Mouse (Mus musculus) lung, postnatal 25 days (tissue): ENCODE results near the gene Bckdk.

Source experiments
- DNase-seq: peaks from one replicate; pipeline ENCODE4 v3.0.0; 2022; ENCODE audit warnings: low spot score

Gene Bckdk

GRCm38 (mm10) chr7:127896384-127896783 is 7.5 kb upstream of the Bckdk start:
- DNase-seq: peak; percentile 60

DNA sequence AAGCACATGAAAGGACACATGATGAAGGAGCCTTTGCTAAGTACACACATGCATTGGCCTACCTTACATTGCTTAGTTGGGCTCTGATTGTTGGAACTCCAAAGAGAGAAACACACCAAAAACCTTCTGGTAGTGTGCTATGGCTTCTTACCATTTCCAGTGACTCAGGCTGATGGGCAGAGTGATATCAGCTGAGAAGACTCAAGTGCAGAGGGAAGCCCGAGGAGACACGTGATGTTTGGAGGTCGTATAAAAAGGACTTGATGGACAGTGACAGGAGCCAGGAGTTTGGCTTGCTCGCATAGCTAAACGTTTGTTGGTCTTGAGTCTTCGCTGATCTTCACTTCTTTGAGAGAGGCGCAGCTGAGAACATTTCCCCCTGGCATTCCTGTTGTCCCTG is 6.3 kb upstream of the Bckdk start:
- DNase-seq: no peak

- no peak for DNase-seq
Observed at GRCm38 (mm10) chr7:127898179-127898956, 5.5 kb upstream of the Bckdk start.

DNA sequence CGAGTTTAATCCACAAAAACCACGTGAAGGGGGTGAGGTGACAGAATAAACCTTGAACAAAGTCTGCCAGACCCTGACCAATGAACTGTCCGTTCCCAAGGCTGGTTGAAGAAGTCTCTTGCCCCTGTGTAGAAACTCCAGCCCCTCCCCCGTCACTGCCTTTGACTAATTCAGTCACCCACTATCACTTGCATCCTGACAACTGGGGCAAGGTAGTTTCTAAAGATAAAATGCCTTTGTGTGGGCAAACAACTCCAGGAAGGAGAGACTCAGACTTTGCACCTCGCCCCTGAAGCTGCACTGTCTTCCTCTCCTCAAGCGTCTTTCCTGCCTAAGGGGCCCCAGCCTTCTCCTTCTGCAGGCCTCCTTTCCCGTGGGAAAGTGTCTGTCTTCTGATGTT is 3.9 kb upstream of the Bckdk start:
- DNase-seq: no peak

- DNase-seq: no peak
Observed at GRCm38 (mm10) chr7:127901772-127902171, 2.1 kb upstream of the Bckdk start.

GRCm38 (mm10) chr7:127907939-127908338 is 4.1 kb downstream of the Bckdk start:
- no peak for DNase-seq

GRCm38 (mm10) chr7:127908656-127909055 is 4.8 kb downstream of the Bckdk start:
- no peak for DNase-seq

GRCm38 (mm10) chr7:127912190-127912871 is 8.4 kb downstream of the Bckdk start, which contains the start of gene Kat8:
Gene Kat8 (plus strand): TSS chr7:127912516.
- DNase-seq: peak; percentile 91

- no peak for DNase-seq
Observed at GRCm38 (mm10) chr7:127912938-127913337, 9.1 kb downstream of the Bckdk start.

GRCm38 (mm10) chr7:127915293-127915692 is 11.4 kb downstream of the Bckdk start:
- no peak for DNase-seq

DNA sequence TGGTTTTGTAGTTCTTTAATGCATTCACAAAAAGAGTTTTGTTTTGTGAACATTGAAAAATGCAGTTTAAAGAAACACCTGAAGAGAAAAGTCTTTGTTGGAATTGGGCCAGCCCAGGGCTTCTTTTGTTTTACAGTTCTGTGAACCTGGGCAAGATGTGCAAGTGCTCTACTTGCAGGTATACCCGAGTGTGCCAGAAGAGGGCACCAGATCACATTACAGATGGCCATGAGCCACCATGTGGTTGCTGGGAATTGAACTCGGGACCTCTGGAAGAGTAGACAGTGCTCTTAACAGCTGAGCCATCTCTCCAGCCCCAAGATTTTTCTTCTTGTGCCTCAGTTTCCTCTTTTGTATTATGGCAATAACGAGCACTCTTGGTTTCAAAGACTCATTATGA is 14.3 kb downstream of the Bckdk start:
- peak; percentile 64 for DNase-seq

GRCm38 (mm10) chr7:127919290-127919689 is 15.4 kb downstream of the Bckdk start:
- no peak for DNase-seq

DNA sequence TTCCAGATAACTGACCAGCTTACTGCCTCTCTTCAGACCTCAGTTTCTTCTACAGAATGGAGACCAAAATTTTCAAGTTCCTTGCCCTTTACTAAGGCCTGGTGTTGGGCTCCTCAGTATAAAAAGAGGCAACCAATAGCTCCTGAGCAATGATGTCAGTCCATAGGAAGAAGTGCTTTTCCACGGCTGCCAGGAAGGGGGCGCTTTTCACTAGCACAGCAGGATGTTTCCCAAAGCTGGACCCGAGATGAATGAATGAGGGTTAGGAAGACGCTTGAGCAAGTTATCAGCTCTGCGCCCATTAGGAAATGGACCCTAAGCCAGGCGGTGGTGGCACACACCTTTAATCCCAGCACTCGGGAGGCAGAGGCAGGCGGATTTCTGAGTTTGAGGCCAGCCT is 17.6 kb downstream of the Bckdk start:
- peak; percentile 61 for DNase-seq

- peak; percentile 36 for DNase-seq
Observed at GRCm38 (mm10) chr7:127922451-127923275, 18.8 kb downstream of the Bckdk start.

DNA sequence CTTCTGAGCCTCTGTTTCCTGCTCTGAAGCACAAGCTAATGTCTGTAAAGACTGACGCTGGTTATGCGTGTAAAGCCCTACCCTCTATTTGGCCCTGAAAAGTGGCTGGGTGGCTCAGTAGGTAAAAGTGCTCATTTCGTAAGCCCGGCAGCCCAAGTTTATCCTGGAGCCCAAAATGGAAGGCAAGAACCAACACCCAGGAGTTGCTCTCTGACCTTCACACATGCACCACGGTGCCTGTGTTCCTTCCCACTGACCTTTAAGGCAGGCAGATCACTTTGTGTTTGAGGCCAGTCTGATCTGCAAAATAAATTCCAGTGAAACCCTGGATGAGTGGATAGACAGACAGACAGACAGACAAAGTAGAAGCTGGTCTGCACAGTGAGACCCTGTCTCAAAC is 19.8 kb downstream of the Bckdk start:
- no peak for DNase-seq

DNA sequence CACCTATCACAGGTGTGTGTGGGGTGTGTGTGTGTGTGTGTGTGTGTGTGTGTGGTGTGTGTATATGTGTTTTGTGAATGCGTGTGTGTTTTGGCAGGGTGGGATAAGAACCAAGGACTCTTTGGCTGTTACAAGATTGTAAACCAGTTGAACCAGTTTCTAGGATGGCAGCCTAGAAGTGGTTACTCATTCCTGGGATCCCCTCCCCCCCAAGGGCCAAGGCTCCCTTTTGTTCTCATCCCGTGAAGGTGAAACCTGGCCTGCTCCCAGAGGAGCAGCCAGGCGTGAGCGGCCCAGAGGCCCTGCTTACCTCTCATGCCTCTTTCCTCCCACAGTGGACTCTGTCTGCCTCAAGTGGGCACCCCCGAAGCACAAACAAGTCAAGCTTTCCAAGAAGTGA is 21.4 kb downstream of the Bckdk start:
- DNase-seq: peak; percentile 86

- no peak for DNase-seq
Observed at GRCm38 (mm10) chr7:127926066-127926465, 22.2 kb downstream of the Bckdk start.

DNA sequence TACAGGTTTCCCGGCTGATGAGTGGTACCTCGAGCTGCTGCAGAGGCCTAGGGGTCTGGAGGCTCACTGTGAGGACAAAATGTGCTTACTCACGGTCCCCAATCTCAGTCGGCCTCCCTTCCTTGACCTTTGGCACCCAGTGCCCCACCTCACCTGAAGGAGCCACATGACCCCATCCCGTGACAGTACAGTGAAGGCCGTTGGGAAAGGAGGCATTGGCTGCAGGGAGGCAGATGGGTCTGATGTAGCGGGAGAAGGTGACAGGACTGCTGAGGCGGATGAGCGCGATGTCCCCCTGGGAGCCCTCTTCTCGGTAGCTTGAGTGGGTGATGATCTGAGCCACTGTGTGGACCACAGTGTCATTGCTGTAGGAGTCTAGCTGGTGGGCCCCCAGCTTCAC is 23.0 kb downstream of the Bckdk start:
- DNase-seq: no peak

- no peak for DNase-seq
Observed at GRCm38 (mm10) chr7:127927726-127928125, 23.8 kb downstream of the Bckdk start.

DNA sequence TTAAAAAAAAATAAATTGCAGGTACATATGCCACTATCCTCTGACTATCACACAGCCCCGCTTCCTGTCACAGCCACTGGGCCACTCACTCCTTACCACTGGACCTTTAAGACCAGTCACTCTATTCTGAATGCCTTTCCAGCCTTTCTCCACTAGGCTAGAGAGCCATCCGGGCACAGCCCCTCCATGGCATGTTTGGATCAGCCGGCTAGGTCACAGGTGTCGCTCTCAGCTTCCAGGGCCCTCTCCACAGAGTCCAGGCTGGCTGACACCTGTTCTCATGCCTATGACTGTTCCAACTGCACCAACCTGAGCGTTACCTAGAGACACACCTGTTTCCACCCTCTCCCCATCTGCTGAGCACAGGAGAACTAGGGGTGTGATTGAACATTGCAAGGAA is 24.7 kb downstream of the Bckdk start:
- peak; percentile 48 for DNase-seq

GRCm38 (mm10) chr7:127929923-127930322 is 26.0 kb downstream of the Bckdk start, which contains the start of gene Prss8:
Gene Prss8 (minus strand): TSS chr7:127930104.
- DNase-seq: peak; percentile 91

- DNase-seq: no peak
Observed at GRCm38 (mm10) chr7:127930636-127931035, 26.8 kb downstream of the Bckdk start.
